Mouse (Mus musculus) midbrain, embryonic 10.5 days (tissue): ENCODE measurements at regions not wholly inside any gene's neighbourhood (a gene's known extent, or its start where the extent isn't known, plus 50 kb on each side); places are given as distances from the start of the nearest gene placed in this dataset.

Source experiments
- DNase-seq: peaks from one replicate; pipeline ENCODE4 v3.0.0-alpha.2; 2017; ENCODE audit warnings: low spot score
- H3K27ac ChIP-seq: fragments of 300-500 bp; sonication (generic); replicated peaks from 2 replicates; pipeline ENCODE4 v1.5.1; 2016; ENCODE audit warnings: mild to moderate bottlenecking
- H3K27me3 ChIP-seq: fragments of 300-500 bp; sonication (generic); 2 replicates; pipeline ENCODE4 v1.6.1; 2016; ENCODE audit warnings: low read depth, mild to moderate bottlenecking; ENCODE audit not compliant: poor library complexity, severe bottlenecking
- H3K36me3 ChIP-seq: fragments of 300-500 bp; sonication (generic); 2 replicates; pipeline ENCODE4 v1.6.1; 2016; ENCODE audit warnings: mild to moderate bottlenecking, moderate library complexity
- H3K4me1 ChIP-seq: fragments of 300-500 bp; sonication (generic); 2 replicates; pipeline ENCODE4 v1.6.1; 2016
- H3K4me3 ChIP-seq: fragments of 300-500 bp; sonication (generic); 2 replicates; pipeline ENCODE4 v1.5.1; 2016; ENCODE audit warnings: mild to moderate bottlenecking, moderate library complexity
- H3K9me3 ChIP-seq: fragments of 300-500 bp; sonication (generic); replicated peaks from 2 replicates; pipeline ENCODE4 v1.6.1; 2016; ENCODE audit warnings: mild to moderate bottlenecking
- WGBS: fragments of 180-500 bp; shearing (Covaris S2); methylation state at CpG from one replicate; pipeline ENCODE4 v1.1.7; 2016; 5-methylcytosine and 5-hydroxymethylcytosine counted together

DNA sequence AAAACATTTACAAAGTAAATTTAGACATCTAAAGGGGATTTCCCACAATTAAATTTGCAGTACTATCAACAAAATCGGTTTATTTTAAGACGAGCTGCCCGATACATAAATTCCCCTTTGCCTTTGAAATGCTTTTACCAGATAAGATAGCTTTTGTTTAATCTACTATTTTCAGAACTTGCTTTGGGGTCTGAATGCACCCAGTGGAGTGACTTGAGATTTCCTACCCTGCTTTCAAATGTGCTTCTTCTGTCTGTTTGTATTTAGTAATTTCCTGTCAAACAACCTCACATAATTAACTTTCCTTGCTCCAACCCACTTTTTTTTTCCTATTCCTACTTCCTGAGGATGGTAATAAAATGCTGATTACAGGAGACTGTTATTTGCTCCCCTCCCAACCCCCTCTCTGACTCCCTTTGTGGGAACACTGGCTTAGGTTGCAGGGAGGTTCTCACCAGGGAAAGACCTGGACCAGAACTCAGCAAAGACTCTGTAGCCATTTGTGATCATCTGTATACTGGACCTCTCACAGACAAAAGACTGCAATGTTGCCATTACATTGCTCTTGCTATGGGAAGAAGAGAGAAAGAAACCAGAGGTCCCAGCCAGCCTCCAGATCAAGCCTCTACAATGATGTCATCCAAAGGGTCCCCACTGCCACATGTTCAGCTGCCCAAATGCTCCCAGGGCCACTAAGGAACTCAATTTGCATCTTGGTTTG is 318.1 kb downstream of the Sox4 start:
- DNase-seq: no peak
- Histone ChIP-seq H3K4me1 (peaks cover 25% of the 10 kb centered on the region), H3K4me3 (no peak overlapping the region), H3K36me3 (peaks cover 29% of the 10 kb centered on the region), H3K27me3 (no peaks in the 10 kb centered on the region), H3K27ac (no peak overlapping the region; the same call in 1 of the 2 replicates), H3K9me3 (no peaks in the 10 kb centered on the region)
- WGBS: 85% methylated on average over 3 of the region's 3 CpGs

- peak overlapping the region; percentile 34 for H3K27ac ChIP-seq
- peaks cover 38% of the 10 kb centered on the region for H3K4me1 ChIP-seq
- no peak for DNase-seq
- H3K9me3 ChIP-seq: no peaks in the 10 kb centered on the region
- WGBS: 53% methylated on average over 5 of the region's 5 CpGs
- no peak overlapping the region for H3K4me3 ChIP-seq
- no peaks in the 10 kb centered on the region for H3K27me3 ChIP-seq
- peaks cover 27% of the 10 kb centered on the region for H3K36me3 ChIP-seq
Observed at GRCm38 (mm10) chr13:28633541-28634041, 319.9 kb downstream of the Sox4 start.

DNA sequence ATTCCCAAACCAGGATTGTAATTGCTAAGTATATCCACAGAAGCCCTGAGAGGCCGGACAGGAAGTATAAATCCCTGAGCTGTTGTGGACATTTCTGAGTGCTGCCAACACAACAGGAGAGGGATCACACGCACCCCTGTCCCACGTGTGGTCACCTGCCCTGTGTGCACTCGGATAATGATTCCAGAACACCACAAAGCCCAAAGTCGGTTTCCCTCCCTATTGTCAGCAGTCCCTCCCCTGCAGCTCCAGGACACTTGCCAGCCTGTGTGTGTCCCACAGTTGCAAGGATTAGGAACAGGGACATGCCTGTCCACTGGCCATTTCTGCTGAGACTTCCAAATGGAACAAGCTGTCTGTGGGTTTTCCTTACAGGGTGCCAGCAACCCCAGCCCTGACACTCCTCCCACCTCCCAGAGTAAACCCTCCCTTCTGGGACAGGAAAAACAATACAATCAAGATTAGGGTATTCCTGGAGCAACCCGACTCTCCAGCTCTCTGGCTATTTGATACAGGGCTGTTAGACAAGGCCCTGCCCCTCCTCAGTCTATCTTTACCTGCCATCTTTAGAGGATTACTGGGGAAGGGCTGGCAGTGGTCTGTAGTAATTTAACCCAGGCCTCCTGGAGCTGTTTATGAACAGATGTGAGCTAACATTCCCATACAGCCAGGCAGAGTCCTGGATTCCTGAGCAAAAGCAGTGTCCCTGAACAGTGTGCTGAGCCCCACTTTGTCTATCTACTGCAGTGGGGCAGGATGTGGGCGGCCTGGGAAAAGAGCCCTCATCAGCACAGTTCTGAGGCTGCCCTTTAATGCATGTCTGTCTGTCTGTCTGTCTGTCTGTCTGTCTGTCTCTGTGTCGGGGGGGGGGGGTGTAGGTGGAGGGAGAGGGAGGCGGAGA is 323.8 kb downstream of the Sox4 start:
- Histone ChIP-seq H3K36me3 (peaks cover 25% of the 10 kb centered on the region), H3K27ac (peak overlapping the region; percentile 70), H3K9me3 (no peaks in the 10 kb centered on the region), H3K4me1 (peaks cover 27% of the 10 kb centered on the region), H3K27me3 (no peaks in the 10 kb centered on the region), H3K4me3 (no peak overlapping the region)
- 44% methylated on average over 9 of the region's 9 CpGs for WGBS
- peak; percentile 18 for DNase-seq

DNA sequence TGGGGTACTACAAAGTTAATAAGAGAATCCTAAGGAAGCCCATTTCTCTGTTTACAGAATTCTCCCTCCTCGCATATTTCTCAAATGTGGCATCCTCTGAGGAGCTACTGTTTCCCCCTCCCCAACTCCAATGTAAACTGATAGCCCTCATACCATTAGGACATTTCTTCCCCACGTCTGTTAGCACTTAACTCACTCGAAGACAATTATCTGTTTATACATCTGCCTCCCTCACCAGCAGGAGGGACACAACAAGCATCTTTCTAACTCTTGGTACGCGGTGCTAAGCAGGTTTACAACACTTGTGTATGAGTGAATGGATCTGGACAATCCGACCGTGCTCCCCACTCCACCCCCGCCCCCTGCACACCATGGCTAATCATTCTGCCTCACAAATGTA is 324.8 kb downstream of the Sox4 start:
- no peak for DNase-seq
- H3K27me3 ChIP-seq: no peaks in the 10 kb centered on the region
- H3K27ac ChIP-seq: no peak overlapping the region; the same call in 1 of the 2 replicates
- H3K4me3 ChIP-seq: no peak overlapping the region
- H3K4me1 ChIP-seq: peaks cover 26% of the 10 kb centered on the region
- WGBS: 65% methylated on average over 8 of the region's 8 CpGs
- no peaks in the 10 kb centered on the region for H3K9me3 ChIP-seq
- peaks cover 20% of the 10 kb centered on the region for H3K36me3 ChIP-seq

DNA sequence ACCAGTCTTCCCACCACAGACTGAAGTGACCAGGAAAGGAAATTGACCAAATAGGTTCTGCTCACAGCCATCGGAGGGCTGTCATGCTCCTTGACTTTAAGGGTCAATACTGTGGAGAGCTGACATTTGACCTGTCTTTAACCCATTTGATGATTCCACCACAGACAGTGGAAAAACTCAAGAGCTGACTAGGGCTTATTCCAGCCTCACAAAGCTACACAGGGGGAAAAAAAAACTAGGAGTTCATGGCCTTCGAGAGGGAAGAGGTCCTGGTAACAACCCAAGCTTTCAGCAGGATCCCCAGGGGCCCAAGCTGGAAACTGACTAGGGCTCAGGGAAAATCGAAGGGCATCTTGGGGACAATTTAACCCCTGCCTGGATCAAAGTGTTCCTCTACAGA is 334.6 kb downstream of the Sox4 start:
- Histone ChIP-seq H3K36me3 (no peaks in the 10 kb centered on the region), H3K4me3 (no peak overlapping the region), H3K4me1 (peaks cover 29% of the 10 kb centered on the region), H3K27me3 (no peaks in the 10 kb centered on the region), H3K27ac (no peak overlapping the region), H3K9me3 (no peaks in the 10 kb centered on the region)
- no peak for DNase-seq
- WGBS: 26% methylated on average over 3 of the region's 3 CpGs

DNA sequence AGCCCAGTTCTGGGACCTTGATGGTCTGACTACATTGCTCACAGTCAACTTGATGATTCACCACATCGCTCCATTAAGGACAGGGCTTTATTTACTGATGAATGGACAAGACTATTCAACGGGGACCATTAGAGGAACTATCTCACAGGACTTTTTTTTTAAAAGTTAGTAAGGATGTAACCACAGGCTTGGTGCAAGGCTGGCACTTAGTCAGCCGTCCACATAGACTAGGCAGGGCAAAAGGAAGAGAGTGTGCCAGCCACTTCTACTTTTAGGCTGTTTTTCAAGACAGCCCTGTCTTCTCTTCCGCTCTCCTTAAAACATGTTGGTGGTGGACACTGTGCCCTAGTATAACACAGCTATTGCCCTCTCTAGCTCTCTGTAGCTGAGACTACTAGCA is 336.0 kb downstream of the Sox4 start:
- Histone ChIP-seq H3K4me3 (no peak overlapping the region), H3K9me3 (0 out of 2 replicates have a peak, but pooled peaks cover 2% of the 10 kb centered on the region), H3K36me3 (peaks cover 8% of the 10 kb centered on the region), H3K27me3 (no peaks in the 10 kb centered on the region), H3K4me1 (peaks cover 29% of the 10 kb centered on the region), H3K27ac (no peak overlapping the region)
- WGBS: 91% methylated on average over 4 of the region's 4 CpGs
- no peak for DNase-seq

- 88% methylated on average over 9 of the region's 9 CpGs for WGBS
- no peak overlapping the region for H3K4me3 ChIP-seq
Observed at GRCm38 (mm10) chr13:28616645-28617381, 336.7 kb downstream of the Sox4 start.

DNA sequence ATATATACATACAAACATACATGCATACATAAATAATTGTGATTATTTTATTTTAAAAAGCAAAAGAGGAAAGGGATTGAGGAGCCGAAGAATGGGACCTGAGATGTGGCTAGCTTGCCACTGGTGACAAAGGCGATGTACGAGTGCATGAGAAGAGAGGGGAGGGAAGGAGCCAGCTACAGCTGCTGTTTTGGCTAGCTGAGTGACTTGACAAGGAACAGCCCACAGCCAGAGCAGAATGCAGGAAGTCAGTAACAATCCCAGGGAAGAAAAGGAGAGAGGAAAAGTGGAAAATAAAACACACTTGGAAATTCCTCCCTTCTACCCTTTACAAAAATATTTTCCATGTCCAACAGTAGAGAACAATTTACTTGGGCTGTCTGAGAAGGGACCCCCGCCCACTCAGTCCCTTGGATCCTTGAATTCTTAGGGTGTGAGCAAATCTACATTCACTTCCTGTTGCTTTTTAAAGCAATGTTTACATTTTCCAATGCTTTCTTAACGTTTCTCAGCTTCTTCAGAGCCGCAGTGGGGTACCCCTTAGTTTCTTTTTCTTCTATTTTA is 345.9 kb downstream of the Sox4 start:
- 70% methylated on average over 6 of the region's 6 CpGs for WGBS
- DNase-seq: no peak
- H3K36me3 ChIP-seq: 0 out of 2 replicates have a peak, but pooled peaks cover 4% of the 10 kb centered on the region

More at GRCm38 (mm10) chr13:28616645-28617381, 336.7 kb downstream of the Sox4 start:
- H3K9me3 ChIP-seq: 0 out of 2 replicates have a peak, but pooled peaks cover 2% of the 10 kb centered on the region
- no peak overlapping the region for H3K27ac ChIP-seq
- no peaks in the 10 kb centered on the region for H3K27me3 ChIP-seq
- no peak for DNase-seq
- H3K4me1 ChIP-seq: peaks cover 35% of the 10 kb centered on the region
- H3K36me3 ChIP-seq: peaks cover 11% of the 10 kb centered on the region

GRCm38 (mm10) chr13:28606651-28607050 is 346.9 kb downstream of the Sox4 start:
- 87% methylated on average over 1 of the region's 1 CpGs for WGBS
- H3K4me3 ChIP-seq: no peak overlapping the region
- H3K9me3 ChIP-seq: no peaks in the 10 kb centered on the region
- no peaks in the 10 kb centered on the region for H3K36me3 ChIP-seq
- no peak overlapping the region for H3K27ac ChIP-seq
- H3K4me1 ChIP-seq: peaks cover 1% of the 10 kb centered on the region; the same call in 1 of the 2 replicates
- DNase-seq: no peak
- H3K27me3 ChIP-seq: no peaks in the 10 kb centered on the region

More for the DNA sequence above, 345.9 kb downstream of the Sox4 start:
- Histone ChIP-seq H3K4me1 (peaks cover 9% of the 10 kb centered on the region), H3K27ac (no peak overlapping the region), H3K27me3 (no peaks in the 10 kb centered on the region), H3K9me3 (no peaks in the 10 kb centered on the region), H3K4me3 (no peak overlapping the region)

GRCm38 (mm10) chr13:28605833-28606232 is 347.7 kb downstream of the Sox4 start:
- peaks cover 6% of the 10 kb centered on the region; the same call in 1 of the 2 replicates for H3K4me1 ChIP-seq
- DNase-seq: no peak
- no peak overlapping the region for H3K4me3 ChIP-seq
- WGBS: 67% methylated on average over 1 of the region's 1 CpGs
- H3K27ac ChIP-seq: no peak overlapping the region
- H3K9me3 ChIP-seq: no peaks in the 10 kb centered on the region
- H3K27me3 ChIP-seq: no peaks in the 10 kb centered on the region
- H3K36me3 ChIP-seq: no peaks in the 10 kb centered on the region

GRCm38 (mm10) chr13:28604016-28604415 is 346.7 kb downstream of the Gm11361 start:
- Histone ChIP-seq H3K36me3 (no peaks in the 10 kb centered on the region), H3K9me3 (no peaks in the 10 kb centered on the region), H3K27ac (no peak overlapping the region), H3K27me3 (no peaks in the 10 kb centered on the region), H3K4me1 (peaks cover 6% of the 10 kb centered on the region; the same call in 1 of the 2 replicates), H3K4me3 (no peak overlapping the region)
- no peak for DNase-seq
- WGBS: 79% methylated on average over 6 of the region's 6 CpGs

DNA sequence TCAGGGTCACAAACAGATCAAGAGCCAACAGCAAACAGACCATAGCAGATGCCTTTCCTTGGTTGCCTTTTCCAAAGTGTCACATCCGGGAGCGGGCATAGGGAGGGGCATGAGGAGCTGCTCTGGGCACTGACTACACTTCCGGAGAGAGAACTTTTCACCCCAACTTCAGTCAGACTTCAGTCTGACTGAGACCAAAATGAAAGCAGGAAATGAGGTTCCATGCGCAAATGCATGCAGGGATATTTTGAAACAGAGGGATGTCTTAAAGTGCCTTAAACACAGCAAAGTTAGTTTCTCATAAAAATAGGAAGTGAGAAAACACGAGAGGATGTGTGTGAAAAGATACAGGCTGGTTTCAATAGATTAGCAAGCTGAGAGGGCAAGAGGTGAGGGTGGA is 343.5 kb downstream of the Gm11361 start:
- peaks cover 6% of the 10 kb centered on the region; the same call in 1 of the 2 replicates for H3K4me1 ChIP-seq
- DNase-seq: no peak
- H3K36me3 ChIP-seq: peaks cover 3% of the 10 kb centered on the region
- H3K27me3 ChIP-seq: no peaks in the 10 kb centered on the region
- WGBS: 80% methylated on average over 5 of the region's 5 CpGs
- no peak overlapping the region for H3K4me3 ChIP-seq
- no peak overlapping the region for H3K27ac ChIP-seq
- peaks cover 1% of the 10 kb centered on the region; the same call in 1 of the 2 replicates for H3K9me3 ChIP-seq
